Mouse (Mus musculus) embryonic facial prominence, embryonic 11.5 days (tissue): ENCODE measurements around the gene Tulp1. TPM values are rescaled to one million over a fixed set of nuclear protein-coding genes. Genes with fewer than 3 reads are reported as not detected.

Experiments used
- ATAC-seq: fragments of 200-750 bp; cut with Nextera tagmentation; replicated peaks from 2 replicates; pipeline ENCODE4 v1.8.0; 2017; ENCODE audit warnings: low read depth; ENCODE audit not compliant: insufficient number of reproducible peaks, low FRiP score, low TSS enrichment
- DNase-seq: peaks from one replicate; pipeline ENCODE4 v3.0.0-alpha.2; 2015; ENCODE audit warnings: low spot score
- H3K27ac ChIP-seq: fragments of 300-500 bp; sonication (generic); replicated peaks from 2 replicates; pipeline ENCODE4 v1.5.1; 2014; ENCODE audit warnings: mild to moderate bottlenecking, low read depth, low read length, control low read depth
- H3K27me3 ChIP-seq: fragments of 300-500 bp; sonication (generic); 2 replicates; pipeline ENCODE4 v1.6.1; 2014; ENCODE audit warnings: mild to moderate bottlenecking, low read length, moderate library complexity, mixed read lengths; ENCODE audit not compliant: control insufficient read depth, insufficient read depth
- H3K36me3 ChIP-seq: fragments of 300-500 bp; sonication (generic); replicated peaks from 2 replicates; pipeline ENCODE4 v1.6.1; 2014; ENCODE audit warnings: low read depth, mild to moderate bottlenecking, low read length, moderate library complexity, mixed read lengths; ENCODE audit not compliant: control insufficient read depth, insufficient read depth
- H3K4me1 ChIP-seq: fragments of 300-500 bp; sonication (generic); 2 replicates; pipeline ENCODE4 v1.6.1; 2014; ENCODE audit warnings: low read length, mixed read lengths; ENCODE audit not compliant: control insufficient read depth, insufficient read depth
- H3K4me2 ChIP-seq: fragments of 300-500 bp; sonication (generic); 2 replicates; pipeline ENCODE4 v1.6.1; 2014; ENCODE audit warnings: low read depth, mild to moderate bottlenecking, control low read depth, low read length, moderate library complexity
- H3K4me3 ChIP-seq: fragments of 300-500 bp; sonication (generic); 2 replicates; pipeline ENCODE4 v1.5.1; 2014; ENCODE audit warnings: low read depth, low read length, control low read depth
- H3K9ac ChIP-seq: fragments of 300-500 bp; sonication (generic); replicated peaks from 2 replicates; pipeline ENCODE4 v1.6.1; 2014; ENCODE audit warnings: mild to moderate bottlenecking, control low read depth, low read length
- H3K9me3 ChIP-seq: fragments of 300-500 bp; sonication (generic); replicated peaks from 2 replicates; pipeline ENCODE4 v1.6.1; 2016; ENCODE audit warnings: mild to moderate bottlenecking, low read length, inconsistent platforms, mixed read lengths; ENCODE audit not compliant: control insufficient read depth
- WGBS: fragments of 180-500 bp; shearing (Covaris S2); extraction: QIAGEN DNeasy Blood & Tissue Kit; methylation state at CpG from one replicate; pipeline ENCODE4 v1.1.7; 2014; 5-methylcytosine and 5-hydroxymethylcytosine counted together
- polyA plus RNA-seq: library from polyadenylated mRNA; unstranded; fragments of >200 nt; fragmentation: Nextera tagmentation; extraction: Ambion mirVana; gene quantifications from 2 replicates; pipeline ENCODE4 v1.2.1, GENCODE M21; 2014

The Tulp1 gene
- polyA plus RNA-seq, 1 experiment from 2014 or later = 3.6 TPM

DNA sequence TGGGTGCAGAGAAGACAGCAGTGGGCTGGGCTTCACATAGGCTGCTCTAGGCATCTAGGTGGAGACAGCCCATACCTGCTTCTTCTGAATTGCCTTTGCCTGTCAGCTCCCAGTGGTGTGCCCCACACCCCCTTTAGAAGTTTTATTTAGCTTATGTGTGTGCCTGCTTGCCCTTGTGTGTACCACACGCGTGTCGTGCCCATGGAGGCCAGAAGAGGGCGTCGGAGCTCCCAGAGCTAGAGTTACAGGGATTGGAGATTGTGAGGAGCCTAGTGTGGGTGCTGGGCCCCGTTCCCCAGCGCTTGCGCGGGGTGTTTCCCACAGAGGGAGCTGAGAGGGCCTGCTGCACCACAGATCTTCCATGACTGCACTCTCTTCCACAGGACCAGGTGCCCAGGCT, 48.5 kb downstream of the Tulp1 start:
- DNase-seq = no peak
- Histone ChIP-seq H3K9me3 (no peaks in the 10 kb centered on the region), H3K27ac (no peak overlapping the region), H3K36me3 (no peaks in the 10 kb centered on the region; the same call in 1 of the 2 replicates), H3K27me3 (no peaks in the 10 kb centered on the region), H3K9ac (peak overlapping the region; percentile 9; the same call in 1 of the 2 replicates), H3K4me1 (peaks cover 2% of the 10 kb centered on the region), H3K4me3 (no peak overlapping the region), H3K4me2 (no peak overlapping the region)
- no peak for ATAC-seq
- WGBS = 85% methylated on average over 9 of the region's 9 CpGs

DNA sequence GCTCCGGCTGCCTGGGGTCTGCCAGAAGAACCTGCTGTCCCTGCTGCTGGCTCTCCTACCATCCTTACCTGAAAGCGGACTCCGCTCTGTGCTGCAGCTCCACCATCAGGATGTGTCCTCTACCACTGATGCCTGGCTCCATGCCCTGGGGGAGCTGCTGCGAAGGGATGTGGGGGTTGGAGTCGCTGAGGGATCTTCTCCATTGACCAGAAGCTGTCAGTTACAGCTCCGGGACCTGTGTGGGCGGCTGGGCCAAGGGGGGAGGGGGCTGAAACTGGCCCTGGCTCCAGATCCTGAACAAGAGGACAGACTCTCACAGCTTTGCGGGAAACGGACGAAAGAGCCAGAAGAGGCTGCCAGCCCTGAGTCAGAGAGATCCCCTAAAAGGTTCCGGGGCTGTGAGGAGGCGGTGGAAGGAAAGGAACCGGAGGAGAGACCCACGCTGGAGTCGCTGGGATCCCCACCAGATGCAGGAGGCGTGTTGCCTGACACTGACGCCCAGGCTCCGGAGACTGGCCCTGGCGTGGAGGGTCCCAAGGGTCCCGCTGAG, 49.3 kb downstream of the Tulp1 start:
- no peak overlapping the region for H3K4me2 ChIP-seq
- WGBS = 63% methylated on average over 20 of the region's 20 CpGs
- H3K36me3 ChIP-seq = no peaks in the 10 kb centered on the region; the same call in 1 of the 2 replicates
- no peaks in the 10 kb centered on the region for H3K27me3 ChIP-seq
- H3K9me3 ChIP-seq = no peaks in the 10 kb centered on the region
- H3K27ac ChIP-seq = no peak overlapping the region
- DNase-seq (no peak), ATAC-seq (no peak)
- no peak overlapping the region; the same call in 1 of the 2 replicates for H3K9ac ChIP-seq
- H3K4me1 ChIP-seq = peaks cover 2% of the 10 kb centered on the region
- no peak overlapping the region for H3K4me3 ChIP-seq

DNA sequence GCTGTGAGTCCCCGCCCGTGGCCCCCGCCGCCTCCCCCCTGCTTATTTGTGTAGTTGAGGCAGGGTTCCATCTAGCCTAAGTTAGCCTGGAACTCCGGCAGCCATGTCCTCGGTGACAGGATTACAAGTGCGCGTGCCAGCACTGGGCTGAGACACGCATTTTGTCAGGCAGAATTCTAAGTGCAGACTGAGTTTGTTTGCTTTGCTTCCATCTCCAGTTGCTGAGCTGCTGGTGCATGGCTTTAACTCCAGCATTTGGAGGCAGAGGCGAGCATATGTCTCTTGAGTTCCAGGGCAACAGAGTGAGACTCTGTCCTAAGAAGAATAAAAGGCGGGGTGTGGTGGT, 51.2 kb downstream of the Tulp1 start:
- DNase-seq (peak; percentile 48), ATAC-seq (peak; percentile 18; the same call in 1 of the 2 replicates)
- WGBS = 2% methylated on average over 11 of the region's 11 CpGs
- peak overlapping the region; percentile 77 for H3K4me2 ChIP-seq
- no peaks in the 10 kb centered on the region for H3K27me3 ChIP-seq
- no peaks in the 10 kb centered on the region; the same call in 1 of the 2 replicates for H3K36me3 ChIP-seq
- H3K4me3 ChIP-seq = peak overlapping the region; percentile 76
- no peaks in the 10 kb centered on the region for H3K9me3 ChIP-seq
- peak overlapping the region; percentile 74; the same call in 1 of the 2 replicates for H3K27ac ChIP-seq
- peak overlapping the region; percentile 85 for H3K9ac ChIP-seq
- peaks cover 2% of the 10 kb centered on the region for H3K4me1 ChIP-seq

DNA sequence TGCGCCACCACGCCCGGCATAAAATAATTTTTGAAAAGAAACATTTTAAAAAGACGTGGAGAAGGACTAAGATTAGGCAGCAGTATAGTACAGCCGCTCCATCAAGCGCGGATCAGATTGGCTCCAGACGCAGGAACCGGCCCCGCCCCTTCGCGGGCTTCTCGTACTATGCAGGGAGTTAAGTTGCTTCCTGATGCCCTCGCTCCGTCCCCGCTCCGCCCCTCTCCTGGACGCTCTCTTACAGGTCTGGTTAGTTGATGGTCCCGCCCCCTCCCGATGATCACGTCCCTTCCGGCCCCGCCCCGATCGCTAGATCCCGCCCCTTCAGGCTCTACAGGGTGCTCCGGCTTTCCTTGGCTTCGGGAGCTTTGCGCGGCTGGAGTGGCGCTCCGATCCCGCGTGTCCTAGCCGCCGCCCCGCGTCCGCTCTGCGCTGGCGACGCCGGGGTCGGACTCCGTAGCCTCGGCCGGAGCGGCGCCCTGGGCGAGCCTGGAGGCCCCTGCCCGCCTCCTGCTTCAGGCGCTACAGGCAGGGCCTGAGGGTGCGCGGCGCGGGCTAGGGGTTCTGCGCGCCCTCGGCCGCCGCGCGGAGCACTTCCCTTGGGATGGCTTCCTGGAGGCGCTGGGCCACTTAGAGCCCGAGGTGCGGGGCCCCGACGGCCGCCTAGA, 51.7 kb downstream of the Tulp1 start, which contains the start of gene Fance:
Gene Fance, plus strand, starts transcription at position 308 of the 668 bp plus-strand sequence.
- under 1% methylated on average over 68 of the region's 69 CpGs for WGBS
- no peaks in the 10 kb centered on the region; the same call in 1 of the 2 replicates for H3K36me3 ChIP-seq
- H3K4me2 ChIP-seq = peak within 1 kb of the TSS; percentile 77
- H3K9ac ChIP-seq = peak within 1 kb of the TSS; percentile 85
- H3K4me3 ChIP-seq = peak within 1 kb of the TSS; percentile 76
- DNase-seq (peak; percentile 99), ATAC-seq (peak; percentile 96)
- H3K4me1 ChIP-seq = peaks cover 2% of the 10 kb centered on the region
- H3K9me3 ChIP-seq = no peaks in the 10 kb centered on the region
- H3K27me3 ChIP-seq = no peaks in the 10 kb centered on the region
- peak within 1 kb of the TSS; percentile 74 for H3K27ac ChIP-seq

DNA sequence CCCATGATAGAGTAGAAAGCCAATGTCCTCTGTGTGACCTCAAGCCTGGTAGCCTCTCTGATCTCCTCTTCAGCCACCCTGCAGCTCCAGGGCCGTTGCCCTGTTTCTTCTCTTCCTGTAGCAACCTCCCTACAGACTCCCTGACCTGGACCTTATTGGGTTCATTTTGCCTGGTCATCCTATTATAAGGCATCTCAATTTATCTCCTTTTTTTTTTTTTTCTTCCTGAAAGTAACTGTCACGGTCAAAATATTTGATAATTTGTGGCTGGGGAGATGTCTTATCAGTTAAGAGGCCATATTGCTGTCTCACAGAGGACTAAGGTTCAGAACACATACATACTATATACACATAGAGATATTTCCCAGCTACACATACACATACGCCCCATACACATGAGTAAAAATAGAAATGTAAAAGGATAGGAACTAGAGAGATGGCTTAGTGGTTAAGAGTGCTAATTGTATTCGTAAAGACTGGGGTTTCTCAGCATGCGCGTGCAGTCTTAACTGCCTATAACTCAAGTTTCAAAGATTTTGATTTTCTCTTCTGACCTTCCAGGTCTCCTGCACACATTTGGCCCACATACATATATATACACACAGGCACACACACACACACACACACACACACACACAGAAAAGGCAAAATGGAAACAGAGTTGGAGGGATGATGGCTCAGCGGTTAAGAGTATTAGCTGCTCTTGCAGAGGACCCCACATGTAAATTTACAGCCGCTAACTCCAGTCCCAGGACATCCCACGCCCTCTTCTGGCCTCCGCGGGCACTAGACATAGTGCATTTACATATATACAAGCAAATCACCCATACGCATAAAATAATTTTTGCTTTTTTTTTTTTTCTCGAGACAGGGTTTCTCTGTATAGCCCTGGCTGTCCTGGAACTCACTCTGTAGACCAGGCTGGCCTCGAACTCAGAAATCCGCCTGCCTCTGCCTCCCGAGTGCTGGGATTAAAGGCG, 52.5 kb downstream of the Tulp1 start:
- no peaks in the 10 kb centered on the region for H3K36me3 ChIP-seq
- peaks cover 2% of the 10 kb centered on the region for H3K4me1 ChIP-seq
- 24% methylated on average over 16 of the region's 17 CpGs for whole genome bisulfite sequencing
- ATAC-seq = peak; percentile 16; the same call in 1 of the 2 replicates
- H3K4me2 ChIP-seq = peak overlapping the region; percentile 5; the same call in 1 of the 2 replicates
- H3K27me3 ChIP-seq = no peaks in the 10 kb centered on the region
- H3K9me3 ChIP-seq = no peaks in the 10 kb centered on the region
- H3K4me3 ChIP-seq = peak overlapping the region; percentile 26
- no peak overlapping the region for H3K27ac ChIP-seq
- peak; percentile 33 for DNase-seq
- no peak overlapping the region for H3K9ac ChIP-seq

DNA sequence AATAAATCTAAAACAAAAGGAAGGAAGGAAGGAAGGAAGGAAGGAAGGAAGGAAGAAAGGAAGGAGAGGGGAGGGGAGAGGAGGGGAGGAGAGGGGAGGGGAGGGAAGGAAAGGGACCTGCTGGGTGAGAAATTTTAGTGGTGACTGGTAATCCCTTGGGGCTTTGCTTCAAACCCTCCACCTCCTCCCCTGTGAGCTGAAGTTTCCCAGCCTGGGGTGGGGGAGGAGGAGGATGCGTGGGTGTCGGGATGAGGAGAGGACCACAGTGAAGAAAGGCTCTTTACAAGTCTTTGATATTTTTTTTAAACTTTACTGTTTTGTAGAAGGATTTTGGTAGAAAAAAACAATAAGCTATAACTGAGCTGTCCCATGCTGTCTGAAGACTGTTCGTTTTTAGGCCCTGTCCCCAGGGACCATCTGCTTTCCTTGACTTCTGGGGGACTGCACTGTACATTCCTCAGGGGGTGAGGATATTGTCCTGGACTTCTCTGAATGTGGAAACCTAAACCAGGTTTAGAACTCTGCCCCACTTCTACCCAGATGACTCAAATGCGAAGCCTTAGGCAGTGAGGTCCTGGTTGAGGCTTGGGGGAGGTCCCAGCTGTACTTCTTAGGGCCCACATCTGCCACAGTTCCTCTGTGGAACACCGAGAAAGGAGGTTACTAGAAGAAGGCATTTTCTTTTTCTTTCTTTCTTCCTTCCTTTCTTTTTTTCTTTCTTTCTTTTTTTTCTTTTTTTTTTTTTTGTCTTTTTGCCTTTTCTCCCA, 53.5 kb downstream of the Tulp1 start:
- Histone ChIP-seq H3K9me3 (no peaks in the 10 kb centered on the region), H3K4me2 (no peak overlapping the region), H3K9ac (no peak overlapping the region), H3K36me3 (no peaks in the 10 kb centered on the region), H3K4me1 (peaks cover 2% of the 10 kb centered on the region), H3K27ac (no peak overlapping the region), H3K27me3 (no peaks in the 10 kb centered on the region), H3K4me3 (no peak overlapping the region)
- 72% methylated on average over 5 of the region's 5 CpGs for WGBS
- DNase-seq (no peak), ATAC-seq (no peak)

DNA sequence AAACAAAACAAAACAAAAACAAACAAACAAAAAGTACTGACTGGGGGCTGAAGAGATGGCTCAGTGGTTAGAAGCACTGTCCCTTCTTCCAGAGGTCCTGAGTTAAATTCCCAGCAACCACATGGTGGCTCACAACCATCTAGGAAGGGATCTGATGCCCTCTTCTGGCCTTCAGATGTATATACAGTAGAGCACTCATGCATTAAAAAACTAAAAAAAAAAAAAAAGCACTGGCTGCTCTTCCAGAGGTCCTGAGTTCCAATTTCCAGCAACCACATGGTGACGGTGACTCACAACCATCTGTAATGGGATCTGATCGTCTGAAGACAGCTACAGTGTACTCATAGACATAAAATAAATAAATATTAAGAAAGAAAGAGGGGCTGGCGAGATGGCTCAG, 54.2 kb downstream of the Tulp1 start:
- Histone ChIP-seq H3K4me1 (peaks cover 2% of the 10 kb centered on the region), H3K36me3 (no peaks in the 10 kb centered on the region), H3K4me2 (no peak overlapping the region), H3K9me3 (no peaks in the 10 kb centered on the region), H3K9ac (no peak overlapping the region), H3K4me3 (no peak overlapping the region), H3K27ac (no peak overlapping the region), H3K27me3 (no peaks in the 10 kb centered on the region)
- DNase-seq (no peak), ATAC-seq (no peak)
- 79% methylated on average over 3 of the region's 3 CpGs for WGBS
